Mouse (Mus musculus) heart, postnatal 0 days (tissue): Measurements from ENCODE around the gene Crat.

Experiments used
- CTCF ChIP-seq: IDR thresholded peaks from 2 replicates; pipeline ENCODE4 v1.5.1; 2016; ENCODE audit warnings: antibody characterized with exemption, control low read depth, low read depth
- EP300 ChIP-seq: IDR thresholded peaks from 2 replicates; pipeline ENCODE4 v1.6.1; 2016; ENCODE audit warnings: antibody characterized with exemption, low read depth

DNA sequence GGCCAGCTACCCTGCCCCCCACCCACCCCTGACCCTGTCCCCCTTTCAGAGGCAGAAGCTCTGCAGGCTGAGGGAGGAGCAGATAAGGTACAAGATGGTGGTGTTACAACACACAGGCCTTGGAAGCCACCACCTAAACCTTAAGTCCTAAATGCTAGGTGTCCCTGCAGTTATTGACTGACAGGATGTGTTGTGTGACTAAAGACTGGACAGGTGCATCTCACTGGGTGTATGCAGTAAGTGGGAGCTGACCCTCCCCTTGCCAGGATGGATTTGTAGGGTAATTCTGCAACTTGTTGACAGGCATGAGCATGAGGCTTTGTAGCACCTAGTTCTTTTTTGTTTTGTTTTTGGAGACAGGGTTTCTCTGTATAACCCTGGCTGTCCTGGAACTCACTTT lies 28.8 kb upstream of the Crat start:
- no peak for TF ChIP-seq EP300
- no peak for TF ChIP-seq CTCF
